Mouse (Mus musculus) heart, embryonic 12.5 days (tissue): ENCODE data around the gene Scyl2. TPM values are rescaled to one million over a fixed set of nuclear protein-coding genes. Genes with fewer than 3 reads are reported as not detected.
"Not testable (repeated sequence)": the region's sequence is repeated elsewhere in the genome, so short reads cannot be mapped to it uniquely, and the experiment has no call there.

Source experiments
- ATAC-seq: fragments of 200-750 bp; cut with Nextera tagmentation; 2 replicates; pipeline ENCODE4 v1.8.0; 2017; ENCODE audit warnings: moderate TSS enrichment, moderate library complexity; ENCODE audit not compliant: insufficient number of reproducible peaks, low FRiP score
- H3K27ac ChIP-seq: fragments of 300-500 bp; sonication (generic); 2 replicates; pipeline ENCODE4 v1.5.1; 2016; ENCODE audit warnings: mild to moderate bottlenecking, moderate library complexity; ENCODE audit not compliant: poor library complexity, severe bottlenecking
- H3K27me3 ChIP-seq: fragments of 300-500 bp; sonication (generic); replicated peaks from 2 replicates; pipeline ENCODE4 v1.6.1; 2016; ENCODE audit warnings: mild to moderate bottlenecking, moderate library complexity
- H3K36me3 ChIP-seq: fragments of 300-500 bp; sonication (generic); 2 replicates; pipeline ENCODE4 v1.6.1; 2016; ENCODE audit warnings: mild to moderate bottlenecking, moderate library complexity
- H3K4me1 ChIP-seq: fragments of 300-500 bp; sonication (generic); replicated peaks from 2 replicates; pipeline ENCODE4 v1.6.1; 2016; ENCODE audit warnings: mild to moderate bottlenecking
- H3K4me2 ChIP-seq: fragments of 300-500 bp; sonication (generic); 2 replicates; pipeline ENCODE4 v1.6.1; 2016; ENCODE audit warnings: mild to moderate bottlenecking, moderate library complexity
- H3K4me3 ChIP-seq: fragments of 300-500 bp; sonication (generic); 2 replicates; pipeline ENCODE4 v1.5.1; 2016; ENCODE audit warnings: mild to moderate bottlenecking
- H3K9ac ChIP-seq: fragments of 300-500 bp; sonication (generic); 2 replicates; pipeline ENCODE4 v1.6.1; 2016; ENCODE audit warnings: mild to moderate bottlenecking, moderate library complexity
- H3K9me3 ChIP-seq: fragments of 300-500 bp; sonication (generic); replicated peaks from 2 replicates; pipeline ENCODE4 v1.6.1; 2016; ENCODE audit warnings: mild to moderate bottlenecking, moderate library complexity
- WGBS: fragments of 180-500 bp; shearing (Covaris S2); methylation state at CpG from one replicate; pipeline ENCODE4 v1.1.7; 2016; 5-methylcytosine and 5-hydroxymethylcytosine counted together
- polyA plus RNA-seq: library from polyadenylated mRNA; unstranded; fragments of >200 nt; fragmentation: Nextera tagmentation; extraction: Ambion mirVana; gene quantifications from 2 replicates; pipeline ENCODE4 v1.2.1, GENCODE M21; 2016

Scyl2 gene
- polyA plus RNA-seq, 1 experiment from 2014 or later = 7.1 TPM

DNA sequence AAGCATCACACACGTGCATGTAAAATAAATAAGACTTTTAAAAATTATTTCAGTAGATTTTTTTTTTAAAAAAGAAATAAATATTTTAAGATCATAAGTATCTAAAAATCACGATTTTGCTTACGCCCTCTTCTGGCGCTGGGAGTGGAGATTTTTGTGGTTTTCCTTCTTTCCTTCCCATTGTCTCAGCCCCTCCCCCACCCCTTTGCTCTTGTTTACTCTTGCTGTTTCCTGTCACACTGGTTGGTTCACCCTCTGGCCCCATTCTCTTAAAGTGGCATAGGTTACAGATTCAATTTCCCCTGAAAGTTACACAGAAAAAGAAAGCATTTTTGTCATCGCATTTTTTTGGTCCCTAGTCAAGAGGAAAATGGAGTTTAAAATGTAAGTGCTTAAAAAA lies 17.0 kb upstream of the Scyl2 start:
- no peaks in the 10 kb centered on the region for H3K27me3 ChIP-seq
- H3K4me2 ChIP-seq = no peak overlapping the region
- H3K36me3 ChIP-seq = no peaks in the 10 kb centered on the region
- no peak overlapping the region for H3K27ac ChIP-seq
- no peak overlapping the region for H3K9ac ChIP-seq
- WGBS = 45% methylated on average over 5 of the region's 5 CpGs
- no peak for ATAC-seq
- H3K4me3 ChIP-seq = no peak overlapping the region
- H3K4me1 ChIP-seq = no peaks in the 10 kb centered on the region
- no peaks in the 10 kb centered on the region for H3K9me3 ChIP-seq

DNA sequence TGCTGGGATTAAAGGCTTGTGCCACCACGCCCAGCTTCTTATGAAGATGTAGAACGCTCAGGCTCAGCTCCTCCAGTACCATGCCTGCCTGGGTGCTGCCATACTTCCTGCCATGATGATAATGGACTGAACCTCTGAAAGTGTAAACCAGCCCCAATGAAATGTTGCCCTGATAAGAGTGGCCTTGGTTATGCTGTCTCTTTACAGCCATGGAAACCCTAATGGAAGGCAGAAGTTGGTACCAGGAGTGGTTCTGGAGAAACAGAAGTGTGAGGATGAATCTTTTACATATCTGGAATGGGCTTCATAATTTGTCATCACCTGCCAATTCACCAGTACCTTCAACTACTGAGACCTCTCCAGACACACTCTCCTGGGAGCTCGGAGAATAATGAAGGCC lies 11.9 kb upstream of the Scyl2 start:
- Histone ChIP-seq H3K9ac (no peak overlapping the region), H3K36me3 (no peaks in the 10 kb centered on the region), H3K27ac (no peak overlapping the region), H3K9me3 (no peaks in the 10 kb centered on the region), H3K4me3 (no peak overlapping the region), H3K27me3 (no peaks in the 10 kb centered on the region), H3K4me1 (no peaks in the 10 kb centered on the region), H3K4me2 (no peak overlapping the region)
- 82% methylated on average over 3 of the region's 3 CpGs for WGBS
- no peak for ATAC-seq

DNA sequence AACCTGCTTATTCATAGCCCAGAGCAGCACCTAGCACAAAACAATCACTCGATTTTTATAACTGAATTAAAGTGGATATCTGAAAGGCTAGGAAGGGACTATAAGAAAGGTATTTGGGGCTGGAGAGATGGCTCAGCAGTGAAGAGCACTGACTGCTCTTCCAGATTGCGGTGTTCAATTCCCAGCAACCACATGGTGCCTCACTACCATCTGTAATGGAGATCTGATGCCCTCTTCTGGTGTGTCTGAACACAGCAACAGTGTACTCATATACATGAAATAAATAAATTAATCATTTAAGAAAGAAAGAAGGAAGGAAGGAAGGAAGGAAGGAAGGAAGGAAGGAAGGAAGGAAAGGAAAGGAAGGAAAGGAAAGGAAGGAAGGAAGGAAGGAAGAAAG lies 10.2 kb upstream of the Scyl2 start:
- 63% methylated on average over 2 of the region's 2 CpGs for WGBS

DNA sequence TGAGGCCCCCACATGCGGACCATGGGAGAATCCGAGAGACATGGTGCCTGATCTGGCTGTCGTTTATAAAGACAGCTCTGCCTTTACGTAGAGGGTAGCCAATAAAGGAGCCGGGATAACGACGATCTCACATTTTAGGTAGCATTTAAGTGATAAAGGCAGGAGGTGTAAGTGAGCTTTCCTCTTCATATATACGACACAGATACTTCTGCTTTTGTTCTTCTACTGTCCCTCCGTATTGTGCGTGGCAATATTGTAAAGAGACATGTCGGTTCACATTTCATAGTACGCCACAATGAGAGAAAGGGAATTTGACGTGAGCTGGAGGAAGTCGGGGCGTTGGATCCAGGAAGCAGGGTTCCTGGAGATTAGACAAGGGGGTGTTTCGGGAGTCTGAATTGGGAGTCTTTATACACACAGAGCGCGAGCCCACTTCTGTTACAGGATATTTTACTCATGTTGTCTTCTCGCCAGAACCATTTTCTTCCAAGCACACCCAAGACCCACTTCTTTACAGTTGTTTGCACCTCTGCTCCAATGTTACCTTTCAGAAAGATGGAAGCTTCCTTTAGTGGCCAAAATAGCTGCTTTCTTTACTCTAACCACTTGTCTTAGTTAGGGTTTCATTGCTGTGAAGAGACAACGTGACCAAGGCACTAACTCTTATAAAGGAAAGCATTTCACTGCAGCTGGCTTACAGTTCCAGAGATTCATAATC lies 9.3 kb upstream of the Scyl2 start:
- no peaks in the 10 kb centered on the region for H3K9me3 ChIP-seq
- ATAC-seq = no peak
- no peak overlapping the region for H3K9ac ChIP-seq
- WGBS = 63% methylated on average over 20 of the region's 20 CpGs
- H3K4me3 ChIP-seq = no peak overlapping the region
- H3K4me2 ChIP-seq = peak overlapping the region; percentile 15; the same call in 1 of the 2 replicates
- no peaks in the 10 kb centered on the region for H3K4me1 ChIP-seq
- no peaks in the 10 kb centered on the region for H3K27me3 ChIP-seq
- no peak overlapping the region for H3K27ac ChIP-seq
- no peaks in the 10 kb centered on the region for H3K36me3 ChIP-seq

More for the DNA sequence above, 10.2 kb upstream of the Scyl2 start:
- not testable (repeated sequence) for H3K4me3 ChIP-seq, H3K27ac ChIP-seq, H3K36me3 ChIP-seq, H3K27me3 ChIP-seq, H3K9me3 ChIP-seq, H3K4me1 ChIP-seq, H3K4me2 ChIP-seq, ATAC-seq, H3K9ac ChIP-seq

DNA sequence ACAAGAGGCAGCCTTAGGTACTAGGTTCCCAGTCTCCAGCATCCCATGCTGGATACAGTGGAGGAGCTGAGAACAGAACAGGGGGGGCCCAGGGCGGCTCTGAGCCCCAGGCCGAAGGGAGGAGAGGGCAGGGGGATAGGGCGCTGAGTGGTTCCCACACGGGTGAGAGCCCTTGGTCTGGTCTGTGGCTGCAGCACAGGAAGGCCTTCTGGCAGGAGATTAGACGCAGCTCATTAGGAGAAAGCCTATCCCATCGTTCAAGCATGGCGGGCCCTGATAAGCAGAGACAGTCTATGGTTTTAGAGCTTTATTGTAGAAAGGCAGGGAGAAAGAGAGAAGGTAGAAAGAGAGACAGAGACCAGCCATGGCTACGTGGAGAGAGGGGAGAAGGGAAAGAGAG lies 3.9 kb upstream of the Scyl2 start:
- H3K4me1 ChIP-seq = peaks cover 8% of the 10 kb centered on the region
- 37% methylated on average over 8 of the region's 8 CpGs for WGBS
- ATAC-seq = no peak
- no peak overlapping the region for H3K4me3 ChIP-seq
- no peaks in the 10 kb centered on the region for H3K9me3 ChIP-seq
- no peak overlapping the region for H3K9ac ChIP-seq
- no peaks in the 10 kb centered on the region for H3K36me3 ChIP-seq
- no peaks in the 10 kb centered on the region for H3K27me3 ChIP-seq
- no peak overlapping the region for H3K27ac ChIP-seq
- no peak overlapping the region for H3K4me2 ChIP-seq

DNA sequence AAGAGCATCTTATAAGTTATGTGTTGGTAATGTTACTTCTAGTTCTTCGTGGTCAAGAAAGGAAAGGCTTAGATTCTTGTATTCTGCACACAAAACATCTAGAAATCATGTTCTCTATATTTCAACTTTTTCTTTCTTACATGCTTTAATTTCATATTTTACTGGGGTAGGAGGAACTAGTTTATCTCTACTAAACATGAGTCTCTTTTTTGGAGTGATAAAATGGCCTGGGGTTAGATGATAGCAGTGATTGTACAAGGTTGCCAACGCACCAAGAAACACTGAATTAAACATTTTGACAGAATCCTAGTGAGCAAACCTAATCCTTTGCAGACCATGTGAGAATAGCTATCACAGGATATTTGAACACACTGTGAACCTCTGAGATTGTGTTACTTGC lies 1.4 kb upstream of the Scyl2 start:
- H3K9ac ChIP-seq = no peak overlapping the region

DNA sequence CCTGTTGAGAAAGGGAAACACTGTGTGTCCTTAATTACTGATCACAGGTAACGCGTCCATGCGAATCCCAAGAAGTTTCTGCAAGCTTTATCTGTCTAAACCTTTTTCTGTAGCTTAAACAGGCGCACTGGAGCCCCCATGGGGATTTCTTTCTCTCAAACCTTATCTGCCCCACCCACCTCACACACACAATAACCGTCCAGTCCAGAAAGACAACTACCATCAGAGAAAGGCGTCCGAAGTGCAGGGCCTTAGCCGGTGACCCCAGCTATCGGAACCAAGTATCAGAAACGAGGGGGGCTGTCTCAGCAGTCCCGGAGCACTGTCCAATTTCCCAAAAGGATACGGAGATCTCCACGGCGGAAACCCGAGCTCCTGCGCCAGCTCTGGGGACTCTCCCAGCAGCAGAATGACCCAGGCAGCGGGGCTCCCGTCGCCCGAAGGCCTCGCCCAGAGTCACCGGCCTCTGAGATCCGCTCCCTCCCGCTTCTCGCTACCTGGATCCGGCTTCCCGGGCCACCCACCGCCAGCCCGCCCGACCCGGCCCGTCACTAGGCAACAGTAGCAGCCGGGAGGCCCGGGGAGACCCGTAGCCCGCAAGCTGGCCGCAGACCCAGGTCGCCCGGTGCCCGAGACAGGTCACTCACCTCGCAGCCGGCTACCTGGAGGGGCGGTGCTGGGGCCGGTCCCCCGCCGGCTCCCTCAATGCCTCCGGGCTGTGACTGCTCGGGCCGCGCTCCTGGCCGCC lies 520 bp downstream of the Scyl2 start:
- peak overlapping the region; percentile 44; the same call in 1 of the 2 replicates for H3K27ac ChIP-seq
- no peaks in the 10 kb centered on the region for H3K27me3 ChIP-seq
- H3K9ac ChIP-seq = peak overlapping the region; percentile 98
- peaks cover 15% of the 10 kb centered on the region for H3K4me1 ChIP-seq
- H3K4me2 ChIP-seq = peak overlapping the region; percentile 84
- ATAC-seq = peak; percentile 76
- no peaks in the 10 kb centered on the region for H3K9me3 ChIP-seq
- peak overlapping the region; percentile 99 for H3K4me3 ChIP-seq
- H3K36me3 ChIP-seq = 0 out of 2 replicates have a peak, but pooled peaks cover 5% of the 10 kb centered on the region
- under 1% methylated on average over 51 of the region's 51 CpGs for WGBS

More for the DNA sequence above, 1.4 kb upstream of the Scyl2 start:
- no peaks in the 10 kb centered on the region for H3K27me3 ChIP-seq
- H3K36me3 ChIP-seq = 0 out of 2 replicates have a peak, but pooled peaks cover 5% of the 10 kb centered on the region
- H3K4me2 ChIP-seq = no peak overlapping the region
- H3K4me1 ChIP-seq = peaks cover 15% of the 10 kb centered on the region
- no peaks in the 10 kb centered on the region for H3K9me3 ChIP-seq
- H3K4me3 ChIP-seq = no peak overlapping the region
- 76% methylated on average over 2 of the region's 2 CpGs for WGBS
- ATAC-seq = no peak
- no peak overlapping the region for H3K27ac ChIP-seq

DNA sequence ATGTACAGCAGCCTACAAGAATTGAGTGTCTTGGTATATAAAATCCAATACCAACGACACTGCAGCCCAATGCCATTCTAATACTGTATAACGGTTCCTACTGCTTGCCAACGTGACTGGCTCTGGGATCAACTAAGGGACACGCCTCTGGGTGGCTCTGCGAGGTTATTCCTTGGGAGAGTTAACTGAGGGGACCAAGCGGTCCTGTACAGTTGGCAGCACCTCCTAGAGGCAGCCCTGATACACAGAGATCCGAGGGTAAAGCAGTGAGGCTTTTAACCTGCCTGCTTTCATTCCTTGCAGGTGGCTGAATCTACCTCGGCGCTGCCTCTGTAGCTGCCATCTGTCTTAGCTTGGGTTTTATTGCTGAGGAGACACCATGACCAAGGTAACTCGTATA lies 3.1 kb downstream of the Scyl2 start:
- Histone ChIP-seq H3K4me2 (no peak overlapping the region), H3K27me3 (no peaks in the 10 kb centered on the region), H3K9me3 (no peaks in the 10 kb centered on the region), H3K27ac (no peak overlapping the region), H3K4me3 (no peak overlapping the region), H3K4me1 (peaks cover 15% of the 10 kb centered on the region), H3K36me3 (peaks cover 5% of the 10 kb centered on the region; the same call in 1 of the 2 replicates), H3K9ac (no peak overlapping the region)
- 78% methylated on average over 10 of the region's 10 CpGs for WGBS
- no peak for ATAC-seq

DNA sequence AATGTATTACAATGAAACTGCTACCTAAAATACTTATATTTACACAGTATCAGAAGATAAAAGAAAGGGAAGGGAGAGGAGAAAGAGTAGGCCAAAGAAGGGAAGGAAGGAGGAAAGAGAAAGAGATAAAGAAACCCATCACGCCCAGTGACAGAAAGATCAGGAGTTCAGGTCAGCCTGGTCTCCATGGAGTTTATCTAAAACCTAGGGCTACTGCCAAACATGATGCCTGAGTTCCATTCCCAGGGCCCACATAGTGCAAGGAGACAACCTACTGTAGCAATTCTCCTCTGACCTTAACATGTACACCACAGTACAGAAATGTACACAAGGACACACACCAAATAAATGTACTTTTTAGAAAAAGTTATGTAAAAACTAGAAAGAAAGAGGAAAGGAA lies 3.9 kb downstream of the Scyl2 start:
- 46% methylated on average over 1 of the region's 1 CpGs for WGBS
- no peak for ATAC-seq

DNA sequence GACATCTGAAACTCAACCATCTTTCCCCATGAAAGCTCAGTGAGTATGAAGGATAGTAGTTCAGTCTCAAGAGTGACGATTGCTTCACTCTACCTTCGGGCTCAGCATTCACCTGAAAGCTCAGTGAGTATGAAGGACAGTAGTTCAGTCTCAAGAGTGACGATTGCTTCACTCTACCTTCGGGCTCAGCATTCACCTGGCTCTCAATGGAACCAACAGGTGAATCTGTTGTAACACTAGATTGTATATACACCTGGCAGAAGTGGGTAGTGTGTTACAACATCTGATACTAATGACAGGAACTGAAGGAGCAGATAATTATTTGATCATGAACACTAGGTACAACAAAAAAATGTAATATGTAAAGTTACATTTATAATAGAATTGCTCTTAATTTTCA lies 4.4 kb downstream of the Scyl2 start:
- WGBS = 89% methylated on average over 4 of the region's 4 CpGs
- peaks cover 5% of the 10 kb centered on the region; the same call in 1 of the 2 replicates for H3K36me3 ChIP-seq
- H3K9me3 ChIP-seq = no peaks in the 10 kb centered on the region
- no peak overlapping the region for H3K4me2 ChIP-seq
- H3K9ac ChIP-seq = no peak overlapping the region
- no peaks in the 10 kb centered on the region for H3K27me3 ChIP-seq
- H3K27ac ChIP-seq = no peak overlapping the region
- ATAC-seq = no peak
- H3K4me3 ChIP-seq = no peak overlapping the region
- peaks cover 15% of the 10 kb centered on the region for H3K4me1 ChIP-seq

More for the DNA sequence above, 3.9 kb downstream of the Scyl2 start:
- H3K9ac ChIP-seq = no peak overlapping the region
- H3K36me3 ChIP-seq = peaks cover 5% of the 10 kb centered on the region; the same call in 1 of the 2 replicates
- no peaks in the 10 kb centered on the region for H3K27me3 ChIP-seq
- no peaks in the 10 kb centered on the region for H3K9me3 ChIP-seq
- H3K27ac ChIP-seq = no peak overlapping the region
- H3K4me1 ChIP-seq = peaks cover 15% of the 10 kb centered on the region
- no peak overlapping the region for H3K4me2 ChIP-seq
- H3K4me3 ChIP-seq = no peak overlapping the region

DNA sequence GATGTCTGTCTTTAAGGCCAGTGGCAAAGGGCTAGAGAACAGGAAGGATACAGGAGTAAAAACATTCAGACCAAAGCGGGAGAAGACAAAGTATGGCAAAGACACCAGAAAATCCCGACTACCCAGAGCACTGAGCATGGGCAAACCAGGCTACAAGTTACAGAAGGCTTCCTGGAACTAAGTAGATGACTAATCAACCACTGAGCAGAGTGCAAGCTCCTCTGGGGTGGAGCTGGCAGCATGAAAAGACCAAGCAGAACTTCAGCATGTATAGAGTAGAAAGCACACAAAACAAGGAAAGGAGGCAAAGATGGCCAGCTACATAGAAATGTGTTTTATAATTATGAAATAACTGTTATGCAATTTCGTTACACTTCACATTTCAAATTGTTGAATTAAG lies 5.6 kb downstream of the Scyl2 start:
- H3K36me3 ChIP-seq = peaks cover 5% of the 10 kb centered on the region; the same call in 1 of the 2 replicates
- H3K9ac ChIP-seq = no peak overlapping the region
- no peaks in the 10 kb centered on the region for H3K27me3 ChIP-seq
- WGBS = 82% methylated on average over 3 of the region's 3 CpGs
- peaks cover 11% of the 10 kb centered on the region for H3K4me1 ChIP-seq
- no peak overlapping the region for H3K4me2 ChIP-seq
- no peak overlapping the region for H3K27ac ChIP-seq
- no peak for ATAC-seq
- H3K9me3 ChIP-seq = no peaks in the 10 kb centered on the region
- H3K4me3 ChIP-seq = no peak overlapping the region
